Mouse (Mus musculus) adrenal gland, postnatal 25 days (tissue): ENCODE data around the gene Atp6v0b. TPM values are rescaled to one million over a fixed set of nuclear protein-coding genes. Genes with fewer than 3 reads are reported as not detected.
A peak's percentile ranks its signal among the peaks of the same experiment; 100 is the strongest.

ENCODE experiments used
- DNase-seq: peaks from one replicate; pipeline ENCODE4 v3.0.0; 2021; ENCODE audit warnings: mixed read lengths
- long read RNA-seq: library from polyadenylated mRNA; stranded (forward); transcript quantifications from one replicate; pipeline ENCODE4 v2.0.0, GENCODE M21; 2021
- total RNA-seq: library from RNA; stranded (reverse); gene quantifications from 2 replicates; pipeline ENCODE4 v1.2.3, GENCODE M21; 2021

Atp6v0b gene
- total RNA-seq: 231 and 241 TPM in 2 replicates
- long read RNA-seq, transcript Atp6v0b-201 (8 exons, 1,000 nt): major isoform, 155 of 242 reads
- long read RNA-seq, partial matches to known transcripts: 57 of 242 reads
- long read RNA-seq, other reads (novel, unspliced or antisense): 26 of 242 reads

- peak; percentile 95 for DNase-seq
Measured at GRCm38 (mm10) chr4:117887133-117887532, at the start of gene Atp6v0b. Gene Atp6v0b, minus strand, starts transcription at chr4:117887333.

GRCm38 (mm10) chr4:117934081-117934480 lies 46.9 kb upstream of the Atp6v0b start:
- DNase-seq: no peak

GRCm38 (mm10) chr4:117933248-117933647 lies 46.1 kb upstream of the Atp6v0b start:
- no peak for DNase-seq

GRCm38 (mm10) chr4:117929391-117929881 lies 42.3 kb upstream of the Atp6v0b start, which contains the start of gene Artn:
Gene Artn, minus strand, starts transcription at chr4:117929763.
- peak; percentile 27 for DNase-seq

GRCm38 (mm10) chr4:117928699-117929241 lies 41.6 kb upstream of the Atp6v0b start:
- peak; percentile 55 for DNase-seq

- no peak for DNase-seq
Measured at GRCm38 (mm10) chr4:117928234-117928633, 41.1 kb upstream of the Atp6v0b start.

GRCm38 (mm10) chr4:117926545-117927482 lies 39.7 kb upstream of the Atp6v0b start:
- DNase-seq: peak; percentile 42

- DNase-seq: no peak
Measured at GRCm38 (mm10) chr4:117924916-117925315, 37.8 kb upstream of the Atp6v0b start.

GRCm38 (mm10) chr4:117923450-117923849 lies 36.3 kb upstream of the Atp6v0b start:
- no peak for DNase-seq

- no peak for DNase-seq
Measured at GRCm38 (mm10) chr4:117921358-117921757, 34.2 kb upstream of the Atp6v0b start.

GRCm38 (mm10) chr4:117918762-117919161 lies 31.6 kb upstream of the Atp6v0b start:
- no peak for DNase-seq

GRCm38 (mm10) chr4:117918261-117918660 lies 31.1 kb upstream of the Atp6v0b start:
- DNase-seq: no peak

GRCm38 (mm10) chr4:117917847-117918246 lies 30.7 kb upstream of the Atp6v0b start:
- no peak for DNase-seq

GRCm38 (mm10) chr4:117917402-117917801 lies 30.3 kb upstream of the Atp6v0b start:
- no peak for DNase-seq

- no peak for DNase-seq
Measured at GRCm38 (mm10) chr4:117916386-117916785, 29.3 kb upstream of the Atp6v0b start.

- no peak for DNase-seq
Measured at GRCm38 (mm10) chr4:117915489-117916105, 28.5 kb upstream of the Atp6v0b start.

GRCm38 (mm10) chr4:117914591-117915442 lies 27.7 kb upstream of the Atp6v0b start, which contains the start of gene Ipo13:
Gene Ipo13, minus strand, starts transcription at chr4:117914999.
- peak; percentile 88 for DNase-seq

GRCm38 (mm10) chr4:117914031-117914430 lies 26.9 kb upstream of the Atp6v0b start:
- no peak for DNase-seq

GRCm38 (mm10) chr4:117913421-117913820 lies 26.3 kb upstream of the Atp6v0b start:
- no peak for DNase-seq

GRCm38 (mm10) chr4:117912685-117913273 lies 25.6 kb upstream of the Atp6v0b start:
- DNase-seq: no peak

GRCm38 (mm10) chr4:117912131-117912561 lies 25.0 kb upstream of the Atp6v0b start:
- DNase-seq: no peak
